Mouse (Mus musculus): ENCODE data around the gene Angptl8.

DNA sequence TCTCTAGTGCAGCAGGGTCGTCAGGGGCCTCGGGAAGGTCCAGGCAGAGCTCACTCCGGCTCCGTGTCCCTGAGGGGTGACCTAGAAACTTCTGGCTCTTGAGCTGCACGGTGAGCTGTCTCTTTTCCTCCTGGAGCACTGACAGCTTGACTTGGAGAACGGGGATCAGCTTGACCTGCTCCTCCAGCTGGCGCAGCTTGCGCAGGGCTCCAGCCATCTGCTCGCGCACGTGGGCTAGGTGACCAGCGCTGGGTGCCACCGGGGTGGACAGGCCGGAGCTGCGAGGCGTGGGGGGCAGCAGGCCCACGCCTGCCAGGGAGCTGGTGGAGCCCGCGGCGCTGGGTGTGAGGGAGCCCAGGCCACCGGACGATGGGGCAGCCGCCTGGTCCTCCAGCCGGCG is 40.4 kb upstream of the Angptl8 start:
- no peak for TF ChIP-seq POLR2A (IDR thresholded peaks at IDR 0.05; ENCODE audit: extremely low read depth, insufficient read depth, low read length)
- TF ChIP-seq CTCF (IDR thresholded peaks at IDR 0.05; ENCODE audit: extremely low read depth, insufficient read depth, low read length): no peak

Data from cortical plate, adult 2 months (tissue).